Mouse (Mus musculus) forebrain, postnatal 0 days (tissue): ENCODE results near the gene Olfr109. TPM values are rescaled to one million over a fixed set of nuclear protein-coding genes. Genes with fewer than 3 reads are reported as not detected.

Experiments used
- ATAC-seq: fragments of 200-750 bp; cut with Nextera tagmentation; 2 replicates; pipeline ENCODE4 v1.8.0; 2017; ENCODE audit warnings: mild to moderate bottlenecking, moderate library complexity
- DNase-seq: peaks from one replicate; pipeline ENCODE4 v3.0.0-alpha.2; 2015
- H3K27ac ChIP-seq: fragments of 300-500 bp; sonication (generic); 2 replicates; pipeline ENCODE4 v1.5.1; 2014; ENCODE audit warnings: low read depth, mild to moderate bottlenecking, antibody characterized with exemption, low read length, moderate library complexity, mixed read lengths
- H3K27me3 ChIP-seq: fragments of 300-500 bp; sonication (generic); 2 replicates; pipeline ENCODE4 v1.6.1; 2014; ENCODE audit warnings: mild to moderate bottlenecking, low read length, mixed read lengths; ENCODE audit not compliant: insufficient read depth
- H3K36me3 ChIP-seq: fragments of 300-500 bp; sonication (generic); 2 replicates; pipeline ENCODE4 v1.6.1; 2014; ENCODE audit warnings: mild to moderate bottlenecking, moderate library complexity; ENCODE audit not compliant: insufficient read depth
- H3K4me1 ChIP-seq: fragments of 300-500 bp; sonication (generic); 2 replicates; pipeline ENCODE4 v1.6.1; 2014; ENCODE audit warnings: antibody characterized with exemption; ENCODE audit not compliant: insufficient read depth
- H3K4me2 ChIP-seq: fragments of 300-500 bp; sonication (generic); 2 replicates; pipeline ENCODE4 v1.6.1; 2014; ENCODE audit warnings: low read depth, mild to moderate bottlenecking, moderate library complexity
- H3K4me3 ChIP-seq: fragments of 300-500 bp; sonication (generic); 2 replicates; pipeline ENCODE4 v1.5.1; 2014; ENCODE audit warnings: low read depth, low read length, mixed read lengths
- H3K9ac ChIP-seq: fragments of 300-500 bp; sonication (generic); 2 replicates; pipeline ENCODE4 v1.6.1; 2014; ENCODE audit warnings: mild to moderate bottlenecking
- H3K9me3 ChIP-seq: fragments of 300-500 bp; sonication (generic); 2 replicates; pipeline ENCODE4 v1.6.1; 2016; ENCODE audit warnings: low read length
- CTCF ChIP-seq: sonication (generic); IDR thresholded peaks from 2 replicates; pipeline ENCODE4 v1.5.1; 2016; ENCODE audit warnings: antibody characterized with exemption, control low read depth, low read depth
- WGBS: fragments of 180-500 bp; shearing (Covaris S2); extraction: QIAGEN DNeasy Blood & Tissue Kit; methylation state at CpG from one replicate; pipeline ENCODE4 v1.1.7; 2014; 5-methylcytosine and 5-hydroxymethylcytosine counted together
- polyA plus RNA-seq: library from polyadenylated mRNA; unstranded; fragments of >200 nt; fragmentation: Nextera tagmentation; extraction: Ambion mirVana; gene quantifications from 2 replicates; pipeline ENCODE4 v1.2.1, GENCODE M21; 2015
- total RNA-seq: library from RNA; depleted of rRNA; stranded (reverse); fragments of >200 nt; gene quantifications from 2 replicates; pipeline ENCODE4 v1.2.3, GENCODE M21; 2014; rRNA removed

The Olfr109 gene
- not detected in 2 replicates for total RNA-seq
- not detected in 2 replicates for polyA plus RNA-seq

DNA sequence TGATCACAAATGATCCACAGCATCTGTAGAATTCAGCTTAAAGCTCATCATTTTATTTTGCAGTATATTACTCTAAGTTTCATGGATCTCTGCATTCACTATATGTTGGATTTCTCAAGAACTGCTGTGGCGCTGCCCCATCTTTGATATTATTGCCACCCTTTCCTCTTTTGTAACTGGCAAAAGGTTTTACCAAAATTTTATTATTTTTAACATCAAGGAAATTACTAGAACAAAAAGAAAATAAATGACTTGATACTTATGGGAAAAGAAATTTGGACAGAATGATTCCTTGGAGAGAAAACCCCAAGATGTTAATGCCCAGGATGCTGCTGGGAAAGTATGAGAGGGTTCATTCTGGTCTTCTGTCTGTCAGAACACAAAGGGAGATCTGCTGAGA is at the start of gene Olfr109:
Gene Olfr109, plus strand, starts transcription at position 301 of the 400 bp plus-strand sequence.
- H3K27ac ChIP-seq: no peak within 1 kb of the TSS
- no peak for ATAC-seq
- H3K4me1 ChIP-seq: no peaks in the 10 kb centered on the region
- 100% methylated on average over 1 of the region's 1 CpGs for WGBS
- no peak for DNase-seq
- no peak within 1 kb of the TSS for H3K9ac ChIP-seq
- no peaks in the 10 kb centered on the region for H3K27me3 ChIP-seq
- H3K4me3 ChIP-seq: no peak within 1 kb of the TSS
- no peak within 1 kb of the TSS for H3K4me2 ChIP-seq
- H3K9me3 ChIP-seq: no peaks in the 10 kb centered on the region
- TF ChIP-seq CTCF: no peak
- no peaks in the 10 kb centered on the region for H3K36me3 ChIP-seq

DNA sequence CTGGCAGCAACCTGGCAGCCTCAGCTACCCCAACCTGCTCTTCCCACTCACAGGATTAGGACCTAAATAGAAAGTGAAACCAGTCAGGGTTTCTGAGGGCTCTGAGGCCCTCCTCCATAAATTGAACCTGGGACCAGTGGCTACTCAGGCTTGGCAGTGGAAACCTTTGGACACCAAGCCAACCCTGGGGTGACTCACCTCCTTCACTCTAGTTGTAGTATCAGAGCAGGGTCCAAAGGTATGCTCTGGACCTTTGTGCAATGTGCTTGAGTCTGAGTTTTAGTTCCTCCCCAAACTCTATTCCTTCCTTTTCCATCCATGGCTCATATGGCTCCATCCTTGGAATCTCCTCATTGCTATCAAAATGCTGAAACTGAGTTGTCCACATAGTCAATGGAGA is 45.3 kb upstream of the Olfr109 start:
- H3K4me1 ChIP-seq: no peaks in the 10 kb centered on the region
- H3K27ac ChIP-seq: no peak overlapping the region
- no peak for ATAC-seq
- no peak overlapping the region for H3K4me3 ChIP-seq
- H3K9me3 ChIP-seq: no peaks in the 10 kb centered on the region
- no peaks in the 10 kb centered on the region for H3K36me3 ChIP-seq
- H3K4me2 ChIP-seq: no peak overlapping the region
- H3K27me3 ChIP-seq: no peaks in the 10 kb centered on the region
- DNase-seq: no peak
- no peak overlapping the region for H3K9ac ChIP-seq
- TF ChIP-seq CTCF: no peak

DNA sequence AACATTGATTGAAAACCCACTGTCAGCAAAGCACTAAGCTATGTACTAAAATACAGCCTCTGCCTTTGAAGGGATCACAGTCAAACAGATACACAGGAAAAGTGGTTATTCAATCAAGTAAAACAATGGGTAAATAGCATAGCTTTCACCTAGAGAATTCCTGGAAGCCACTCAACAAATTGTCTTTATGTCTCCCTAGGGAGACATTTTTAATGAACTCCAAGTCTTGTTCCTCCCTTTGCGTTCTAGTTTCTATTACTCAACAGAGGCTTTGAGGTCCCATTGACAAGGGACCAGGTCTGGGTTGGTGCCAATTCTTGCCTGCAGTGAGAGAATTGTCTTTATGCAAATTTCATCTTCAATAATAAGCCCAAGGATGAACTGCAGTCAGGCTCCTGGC is 13.5 kb upstream of the Olfr109 start, which contains the start of gene Olfr108:
Gene Olfr108, plus strand, starts transcription at position 301 of the 400 bp plus-strand sequence.
- Histone ChIP-seq H3K4me2 (no peak within 1 kb of the TSS), H3K9me3 (no peaks in the 10 kb centered on the region), H3K27me3 (no peaks in the 10 kb centered on the region), H3K4me3 (no peak within 1 kb of the TSS), H3K9ac (no peak within 1 kb of the TSS), H3K27ac (no peak within 1 kb of the TSS), H3K36me3 (no peaks in the 10 kb centered on the region), H3K4me1 (no peaks in the 10 kb centered on the region)
- ATAC-seq: no peak
- DNase-seq: no peak
- TF ChIP-seq CTCF: no peak
- 69% methylated on average over 1 of the region's 1 CpGs for WGBS

DNA sequence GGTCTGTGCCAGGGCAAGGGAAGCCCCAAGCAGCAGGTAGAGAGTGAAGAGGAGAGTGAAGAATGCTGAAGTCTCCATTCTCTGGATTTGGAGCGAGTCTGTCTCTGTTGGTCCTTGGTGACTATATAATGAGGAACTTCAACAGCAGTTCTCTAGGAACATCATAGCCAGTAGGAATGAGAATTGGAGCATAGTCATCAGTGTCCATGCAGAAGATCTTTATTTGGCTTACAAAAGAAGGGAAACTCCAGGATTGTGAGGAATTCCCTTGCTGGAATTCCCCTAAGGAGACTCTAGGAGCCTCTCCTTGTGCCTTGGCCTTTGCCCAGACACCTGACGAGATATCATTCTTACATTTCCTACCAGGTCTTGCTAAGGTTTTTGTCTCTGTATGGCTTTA is 24.7 kb downstream of the Olfr109 start, which contains the start of gene H2-M2:
Gene H2-M2, minus strand, starts transcription at position 101 of the 400 bp plus-strand sequence.
- Histone ChIP-seq H3K36me3 (no peaks in the 10 kb centered on the region), H3K9ac (no peak within 1 kb of the TSS), H3K4me3 (no peak within 1 kb of the TSS), H3K27ac (no peak within 1 kb of the TSS), H3K4me2 (no peak within 1 kb of the TSS), H3K9me3 (no peaks in the 10 kb centered on the region), H3K4me1 (no peaks in the 10 kb centered on the region), H3K27me3 (no peaks in the 10 kb centered on the region)
- TF ChIP-seq CTCF: no peak
- DNase-seq (no peak), ATAC-seq (no peak)
- WGBS: 81% methylated on average over 2 of the region's 2 CpGs

DNA sequence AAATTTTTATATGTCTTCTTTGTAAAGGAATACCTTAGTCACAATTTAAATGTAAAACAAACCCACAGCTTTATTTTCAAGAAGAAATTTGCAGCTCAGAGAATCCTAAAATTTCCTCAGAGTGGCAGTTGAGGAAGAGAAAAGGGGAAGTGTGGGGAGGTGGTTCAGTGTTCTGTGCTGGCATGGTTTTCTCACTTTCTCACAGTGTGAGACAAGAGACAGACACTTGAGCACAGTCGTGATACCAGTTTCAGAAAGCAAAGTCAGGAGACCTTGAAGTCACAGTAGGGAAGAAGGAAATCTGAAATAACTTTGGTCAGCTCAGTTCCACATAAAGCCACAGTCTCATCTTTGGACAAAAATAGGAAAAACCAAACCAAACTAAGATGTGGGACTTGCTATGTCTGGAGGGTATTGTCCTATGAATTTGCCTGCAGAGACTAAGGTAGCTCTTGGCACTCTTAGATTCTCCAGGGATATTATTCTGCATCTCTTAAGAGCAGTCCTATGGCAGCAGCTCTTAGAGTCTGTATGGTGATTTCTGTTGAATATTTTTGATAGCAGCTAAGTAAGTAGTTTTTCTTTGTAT is 33.3 kb downstream of the Olfr109 start, which contains the start of gene Olfr110:
Gene Olfr110, plus strand, starts transcription at position 539 of the 589 bp plus-strand sequence.
- Histone ChIP-seq H3K27me3 (no peaks in the 10 kb centered on the region), H3K36me3 (no peaks in the 10 kb centered on the region), H3K4me1 (no peaks in the 10 kb centered on the region), H3K4me2 (no peak within 1 kb of the TSS), H3K27ac (no peak within 1 kb of the TSS), H3K4me3 (no peak within 1 kb of the TSS), H3K9me3 (no peaks in the 10 kb centered on the region), H3K9ac (no peak within 1 kb of the TSS)
- 73% methylated on average over 1 of the region's 1 CpGs for WGBS
- ATAC-seq (no peak), DNase-seq (no peak)
- TF ChIP-seq CTCF: no peak

DNA sequence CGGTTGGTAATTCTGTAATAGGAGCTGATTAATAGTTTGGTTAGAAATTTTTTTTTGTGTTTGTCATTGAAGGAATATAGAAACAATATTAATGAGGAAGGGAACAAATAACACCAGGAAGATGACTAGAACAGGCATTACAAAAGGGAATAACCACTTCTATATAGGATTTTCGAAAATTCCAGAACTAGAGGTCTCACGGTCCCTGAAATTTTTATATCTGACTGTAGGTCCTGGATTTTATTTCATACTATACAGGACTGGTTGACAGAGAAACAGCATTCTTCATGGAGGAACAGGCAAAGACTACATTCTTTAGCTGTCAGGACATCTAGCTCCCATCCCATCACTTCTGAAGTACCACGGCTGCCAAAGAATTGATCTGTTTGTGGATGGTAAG is 49.0 kb downstream of the Olfr109 start, which contains the start of gene Olfr111:
Gene Olfr111, plus strand, starts transcription at position 301 of the 400 bp plus-strand sequence.
- DNase-seq: no peak
- WGBS: 94% methylated on average over 4 of the region's 4 CpGs
- no peak within 1 kb of the TSS for H3K9ac ChIP-seq
- H3K4me2 ChIP-seq: no peak within 1 kb of the TSS
- H3K27ac ChIP-seq: no peak within 1 kb of the TSS
- no peaks in the 10 kb centered on the region for H3K9me3 ChIP-seq
- no peaks in the 10 kb centered on the region for H3K27me3 ChIP-seq
- ATAC-seq: no peak
- H3K4me3 ChIP-seq: no peak within 1 kb of the TSS
- H3K36me3 ChIP-seq: no peaks in the 10 kb centered on the region
- H3K4me1 ChIP-seq: no peaks in the 10 kb centered on the region
- no peak for TF ChIP-seq CTCF

Other genes starting within 250 kb of the Olfr109 start
- 0.05 TPM in 1 of 2 replicates, not detected in the other for gene Olfr95, start 245.8 kb upstream of the Olfr109 start, total RNA-seq
- not detected in 2 replicates for gene Olfr95, start 245.8 kb upstream of the Olfr109 start, polyA plus RNA-seq
- not detected in 2 replicates for gene Olfr96, start 238.8 kb upstream of the Olfr109 start, total RNA-seq
- not detected in 2 replicates for gene Olfr96, start 238.8 kb upstream of the Olfr109 start, polyA plus RNA-seq
- gene Olfr97, start 221.6 kb upstream of the Olfr109 start, total RNA-seq: not detected in 2 replicates
- not detected in 2 replicates for gene Olfr97, start 221.6 kb upstream of the Olfr109 start, polyA plus RNA-seq
- not detected in 2 replicates for gene Olfr98, start 195.2 kb upstream of the Olfr109 start, total RNA-seq
- gene Olfr98, start 195.2 kb upstream of the Olfr109 start, polyA plus RNA-seq: not detected in 2 replicates
- gene H2-M3, start 188.7 kb upstream of the Olfr109 start, total RNA-seq: 1.0 and 1.9 TPM in 2 replicates
- gene H2-M3, start 188.7 kb upstream of the Olfr109 start, polyA plus RNA-seq: 1.5 and 1.7 TPM in 2 replicates
- gene Olfr99, start 175.5 kb upstream of the Olfr109 start, total RNA-seq: not detected in 2 replicates
- gene Olfr99, start 175.5 kb upstream of the Olfr109 start, polyA plus RNA-seq: not detected in 2 replicates
- not detected in 2 replicates for gene Olfr101, start 154.6 kb upstream of the Olfr109 start, total RNA-seq
- gene Olfr101, start 154.6 kb upstream of the Olfr109 start, polyA plus RNA-seq: not detected in 2 replicates
- gene Olfr102, start 141.9 kb upstream of the Olfr109 start, total RNA-seq: not detected in 2 replicates
- gene Olfr102, start 141.9 kb upstream of the Olfr109 start, polyA plus RNA-seq: not detected in 2 replicates
- not detected in 2 replicates for gene Olfr103, start 119.2 kb upstream of the Olfr109 start, total RNA-seq
- gene Olfr103, start 119.2 kb upstream of the Olfr109 start, polyA plus RNA-seq: not detected in 2 replicates
- not detected in 2 replicates for gene Olfr104-ps, start 99.3 kb upstream of the Olfr109 start, total RNA-seq
- not detected in 2 replicates for gene Olfr104-ps, start 99.3 kb upstream of the Olfr109 start, polyA plus RNA-seq
- gene Olfr105-ps, start 79.9 kb upstream of the Olfr109 start, total RNA-seq: not detected in 2 replicates
- gene Olfr105-ps, start 79.9 kb upstream of the Olfr109 start, polyA plus RNA-seq: not detected in 2 replicates
- gene Olfr106-ps, start 68.5 kb upstream of the Olfr109 start, total RNA-seq: not detected in 2 replicates
- not detected in 2 replicates for gene Olfr106-ps, start 68.5 kb upstream of the Olfr109 start, polyA plus RNA-seq
- gene Olfr107, start 59.7 kb upstream of the Olfr109 start, total RNA-seq: not detected in 2 replicates
- gene Olfr107, start 59.7 kb upstream of the Olfr109 start, polyA plus RNA-seq: not detected in 2 replicates
- gene Olfr108, start 13.4 kb upstream of the Olfr109 start, total RNA-seq: not detected in 2 replicates
- gene Olfr108, start 13.4 kb upstream of the Olfr109 start, polyA plus RNA-seq: not detected in 2 replicates
- gene H2-M2, start 24.6 kb downstream of the Olfr109 start, total RNA-seq: not detected in 2 replicates
- gene H2-M2, start 24.6 kb downstream of the Olfr109 start, polyA plus RNA-seq: not detected in 2 replicates
- gene Olfr110, start 33.6 kb downstream of the Olfr109 start, total RNA-seq: not detected in 2 replicates
- not detected in 2 replicates for gene Olfr110, start 33.6 kb downstream of the Olfr109 start, polyA plus RNA-seq
- gene Olfr111, start 49.1 kb downstream of the Olfr109 start, total RNA-seq: 0.15 and 0.95 TPM in 2 replicates
- gene Olfr111, start 49.1 kb downstream of the Olfr109 start, polyA plus RNA-seq: not detected in 2 replicates
- not detected in 2 replicates for gene Olfr112, start 110.5 kb downstream of the Olfr109 start, total RNA-seq
- not detected in 2 replicates for gene Olfr112, start 110.5 kb downstream of the Olfr109 start, polyA plus RNA-seq
- not detected in 2 replicates for gene Olfr113, start 118.7 kb downstream of the Olfr109 start, total RNA-seq
- gene Olfr113, start 118.7 kb downstream of the Olfr109 start, polyA plus RNA-seq: not detected in 2 replicates
- gene Olfr114, start 133.8 kb downstream of the Olfr109 start, total RNA-seq: not detected in 2 replicates
- not detected in 2 replicates for gene Olfr114, start 133.8 kb downstream of the Olfr109 start, polyA plus RNA-seq
- not detected in 2 replicates for gene Olfr115, start 168.2 kb downstream of the Olfr109 start, total RNA-seq
- gene Olfr115, start 168.2 kb downstream of the Olfr109 start, polyA plus RNA-seq: not detected in 2 replicates
- gene Olfr116, start 168.3 kb downstream of the Olfr109 start, total RNA-seq: not detected in 2 replicates
- not detected in 2 replicates for gene Olfr116, start 168.3 kb downstream of the Olfr109 start, polyA plus RNA-seq
- gene Olfr117, start 204.9 kb downstream of the Olfr109 start, total RNA-seq: not detected in 2 replicates
- not detected in 2 replicates for gene Olfr117, start 204.9 kb downstream of the Olfr109 start, polyA plus RNA-seq
- gene Olfr118, start 208.1 kb downstream of the Olfr109 start, total RNA-seq: not detected in 2 replicates
- not detected in 2 replicates for gene Olfr118, start 208.1 kb downstream of the Olfr109 start, polyA plus RNA-seq
- gene Olfr119, start 237.6 kb downstream of the Olfr109 start, total RNA-seq: not detected in 2 replicates
- not detected in 2 replicates for gene Olfr119, start 237.6 kb downstream of the Olfr109 start, polyA plus RNA-seq